Mouse (Mus musculus): ENCODE measurements around the gene Gm49384.

The Gm49384 gene

GRCm38 (mm10) chr12:69207396-69207795 lies 3.3 kb upstream of the Gm49384 start:
- no peak for DNase-seq (ENCODE audit: low spot score in 2 of 2)

- DNase-seq (ENCODE audit: low spot score in 2 of 2), result no peak
Measured at GRCm38 (mm10) chr12:69198985-69199384, 5.1 kb downstream of the Gm49384 start.

DNA sequence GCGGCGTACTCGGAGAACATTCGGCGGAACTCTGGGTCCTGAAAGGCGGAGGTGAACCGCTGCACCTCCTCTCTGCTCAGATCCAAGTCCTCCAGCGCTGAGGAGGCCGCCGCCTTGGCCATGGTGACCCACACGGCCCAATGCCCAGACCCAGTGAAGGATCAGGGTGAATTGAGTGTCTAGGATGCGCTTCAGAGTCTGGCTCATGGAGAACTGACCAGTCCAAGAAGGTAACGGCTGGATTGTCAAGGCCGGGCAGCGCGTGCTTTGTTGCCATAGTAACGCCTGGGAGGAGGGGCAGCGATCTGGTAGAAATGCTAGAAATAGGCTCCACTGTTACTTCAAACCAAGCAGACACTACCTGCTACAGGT lies 5.9 kb downstream of the Gm49384 start, which contains the start of gene Dnaaf2:
Dnaaf2 (minus strand) TSS at position 266 of the 372 bp plus-strand sequence.
- peak; percentile 78 to 80 for DNase-seq (ENCODE audit: low spot score in 2 of 2)

DNA sequence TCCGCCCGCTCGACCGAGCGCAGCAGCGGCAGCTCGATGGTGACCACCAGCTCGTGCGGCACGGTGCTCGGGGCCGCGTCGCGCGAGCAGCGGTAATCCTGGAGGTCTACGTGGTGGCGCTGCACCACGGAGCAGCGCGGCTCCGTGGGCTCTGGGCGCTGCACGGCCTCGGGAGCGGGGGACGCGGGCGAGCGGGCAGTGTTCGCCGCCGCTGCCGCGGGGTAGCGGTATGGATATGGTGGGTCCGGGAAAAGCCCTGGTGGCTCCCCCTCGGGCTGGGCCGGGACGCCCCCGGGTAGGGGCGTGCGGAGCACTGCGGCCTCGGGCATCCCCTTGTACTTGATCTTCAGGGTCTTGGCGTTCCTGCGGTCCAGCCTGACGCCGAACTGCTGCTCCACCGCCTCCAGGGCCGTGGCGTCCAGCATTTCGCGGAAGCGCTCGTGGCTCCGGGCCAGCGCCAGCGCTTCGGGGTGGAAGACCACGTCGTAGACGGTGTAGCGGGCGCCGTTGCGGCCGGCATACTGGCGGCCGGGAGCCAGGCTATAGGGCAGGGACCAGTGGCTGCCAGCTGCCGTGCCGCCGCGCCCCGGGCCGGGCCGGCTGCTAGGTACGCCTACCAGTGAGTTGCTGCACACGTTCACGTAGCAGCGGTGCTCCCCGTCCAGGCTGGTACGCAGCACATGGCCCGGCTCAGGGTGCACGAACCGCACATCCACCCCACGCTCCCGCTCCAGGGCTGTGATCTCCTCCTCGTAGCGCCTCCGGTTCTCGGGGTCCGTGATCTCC lies 6.5 kb downstream of the Gm49384 start:
- peak; percentile 67 to 74 for DNase-seq (ENCODE audit: low spot score in 2 of 2)

DNA sequence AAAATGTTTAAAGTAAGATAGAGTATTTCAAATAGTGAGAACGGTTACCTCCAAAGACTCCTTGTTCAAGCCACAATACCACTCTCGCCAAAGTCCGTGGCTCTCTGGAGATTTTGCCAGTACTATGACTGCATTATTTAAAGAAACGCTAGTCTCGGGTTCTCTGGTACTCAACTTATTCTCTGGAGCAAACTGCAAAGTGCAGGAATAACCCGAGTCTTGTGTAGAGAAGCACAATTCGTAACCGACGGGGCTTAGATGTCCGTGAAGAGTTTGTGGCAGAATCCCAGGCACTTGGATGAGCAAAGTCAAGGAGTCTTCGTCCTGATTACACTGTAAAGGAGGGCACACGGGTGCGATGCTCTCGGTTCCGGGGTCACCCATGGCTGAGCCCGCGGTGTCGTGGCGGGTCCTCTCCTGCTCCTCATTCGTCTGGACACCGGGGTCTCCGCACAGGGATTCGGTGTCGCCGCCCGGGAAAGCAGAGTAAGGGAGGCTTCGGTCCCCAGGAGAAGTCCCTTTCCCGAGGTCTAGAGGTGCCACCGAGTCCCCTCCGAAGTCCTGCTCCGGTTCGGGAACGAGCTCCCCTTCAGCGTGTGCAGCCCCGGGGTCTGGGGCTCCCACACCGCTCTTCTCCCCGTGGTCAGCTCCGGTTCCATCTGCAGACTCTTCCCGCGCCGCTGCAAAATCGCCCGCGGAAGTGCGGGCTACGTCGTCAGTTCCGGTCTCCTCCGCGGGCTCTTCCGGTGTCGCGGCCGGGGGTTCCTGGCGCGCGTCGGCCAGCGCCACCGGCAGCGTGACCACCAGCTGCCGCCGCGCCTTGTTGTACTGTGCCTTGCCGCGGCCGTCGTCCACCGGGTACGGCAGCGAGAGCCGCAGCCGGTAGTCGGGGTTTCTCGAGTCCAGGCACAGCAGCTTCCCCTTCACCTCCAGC lies 7.4 kb downstream of the Gm49384 start, which contains the start of gene Gm49383:
Gm49383 (minus strand) TSS at position 661 of the 934 bp plus-strand sequence.
- peak; percentile 73 to 76 for DNase-seq (ENCODE audit: low spot score in 2 of 2)

- no peak for DNase-seq (ENCODE audit: low spot score in 2 of 2)
Measured at GRCm38 (mm10) chr12:69192637-69193036, 11.4 kb downstream of the Gm49384 start.

DNA sequence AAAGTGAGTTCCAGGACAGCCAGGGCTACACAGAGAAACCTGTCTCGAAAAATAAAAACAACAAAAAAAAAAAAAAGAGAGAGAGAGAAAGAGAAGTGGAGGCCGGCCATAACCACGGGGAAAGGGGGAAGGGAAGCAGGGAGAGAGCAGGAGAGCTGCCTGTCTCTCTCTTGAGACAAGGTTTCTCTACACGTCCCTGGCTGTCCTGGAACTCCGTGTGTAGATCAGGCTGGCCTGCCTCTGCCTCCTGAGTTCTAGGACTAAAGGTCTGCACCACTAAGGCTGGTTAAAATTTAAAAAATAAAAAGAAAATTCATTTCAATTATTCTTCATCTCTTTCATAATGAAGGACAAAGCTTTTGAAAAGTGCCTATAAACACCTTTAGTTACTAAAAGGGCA lies 12.7 kb downstream of the Gm49384 start:
- no peak for DNase-seq (ENCODE audit: low spot score in 2 of 2)

DNA sequence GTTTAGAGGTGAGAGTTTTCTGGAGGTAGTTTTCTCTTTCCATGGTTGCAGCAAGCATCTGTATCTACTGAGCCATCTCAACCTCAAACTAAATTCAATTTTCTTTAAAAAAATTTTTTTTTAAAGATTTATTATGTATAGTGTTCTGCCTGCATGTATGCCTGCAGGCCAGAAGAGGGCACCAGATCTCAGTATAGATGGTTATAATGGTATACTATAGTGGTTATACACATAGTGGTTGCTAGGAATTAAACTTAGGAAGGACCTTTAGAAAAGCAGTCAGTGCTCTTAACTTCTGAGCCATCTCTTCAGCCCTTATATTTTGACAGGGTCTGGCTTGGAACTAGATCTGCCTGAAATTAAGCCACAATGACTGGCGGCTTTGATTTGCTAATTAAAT lies 13.5 kb downstream of the Gm49384 start:
- DNase-seq (ENCODE audit: low spot score in 2 of 2), result peak in 1 of 2 experiments; percentile 45

DNA sequence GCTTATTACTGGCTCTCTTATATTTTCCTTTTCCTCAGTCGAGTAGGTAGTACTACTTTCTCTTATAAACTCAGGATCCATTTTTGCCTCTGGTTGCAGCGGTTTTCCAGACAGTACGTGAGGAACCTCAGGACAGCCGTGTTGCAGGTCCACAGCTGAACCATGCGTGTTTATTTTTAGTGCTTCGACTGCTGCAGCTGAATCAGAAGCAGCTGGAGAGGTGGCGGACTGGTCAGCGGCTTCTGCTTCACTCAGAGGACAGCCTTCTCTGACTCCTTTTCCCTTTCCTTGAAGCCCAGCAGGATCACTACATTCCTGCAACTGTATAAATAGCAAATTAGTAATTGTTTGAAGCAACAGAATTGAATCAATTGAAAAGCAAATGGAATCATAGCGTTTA lies 14.0 kb downstream of the Gm49384 start:
- DNase-seq (ENCODE audit: low spot score in 2 of 2), result no peak

GRCm38 (mm10) chr12:69186811-69187471 lies 17.1 kb downstream of the Gm49384 start:
- DNase-seq (ENCODE audit: low spot score in 2 of 2), result no peak

GRCm38 (mm10) chr12:69185371-69185770 lies 18.7 kb downstream of the Gm49384 start:
- DNase-seq (ENCODE audit: low spot score in 2 of 2), result no peak

DNA sequence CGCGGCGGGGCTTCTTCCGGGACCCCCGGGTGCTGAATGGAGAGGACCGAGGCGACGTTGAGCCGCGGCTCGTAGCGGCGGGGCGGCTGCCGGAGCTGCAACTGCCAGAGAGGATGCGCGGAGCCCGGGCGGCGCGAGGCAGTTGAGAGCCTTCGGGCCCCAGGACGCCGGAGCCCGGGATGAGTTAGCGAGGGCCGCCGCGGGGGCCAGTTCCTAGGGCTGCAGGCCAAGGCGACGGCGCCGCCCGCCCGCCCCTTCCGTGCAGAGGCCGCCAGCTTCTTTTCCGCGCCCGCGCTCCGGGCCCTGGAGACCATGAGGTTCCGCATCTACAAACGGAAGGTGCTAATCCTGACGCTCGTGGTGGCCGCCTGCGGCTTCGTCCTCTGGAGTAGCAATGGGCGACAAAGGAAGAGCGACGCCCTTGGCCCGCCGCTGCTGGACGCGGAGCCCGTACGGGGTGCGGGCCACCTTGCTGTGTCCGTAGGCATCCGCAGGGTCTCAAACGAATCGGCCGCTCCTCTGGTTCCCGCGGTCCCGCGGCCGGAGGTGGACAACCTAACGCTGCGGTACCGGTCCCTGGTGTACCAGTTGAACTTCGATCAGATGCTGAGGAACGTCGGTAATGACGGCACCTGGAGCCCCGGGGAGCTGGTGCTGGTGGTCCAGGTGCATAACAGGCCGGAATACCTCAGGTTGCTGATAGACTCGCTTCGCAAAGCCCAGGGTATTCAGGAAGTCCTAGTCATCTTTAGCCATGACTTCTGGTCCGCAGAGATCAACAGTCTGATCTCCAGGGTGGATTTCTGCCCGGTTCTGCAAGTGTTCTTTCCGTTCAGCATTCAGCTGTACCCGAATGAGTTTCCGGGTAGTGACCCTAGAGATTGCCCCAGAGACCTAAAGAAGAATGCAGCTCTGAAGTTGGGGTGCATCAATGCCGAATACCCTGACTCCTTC lies 19.4 kb downstream of the Gm49384 start:
- peak; percentile 75 to 76 for DNase-seq (ENCODE audit: low spot score in 2 of 2)

- DNase-seq (ENCODE audit: low spot score in 2 of 2), result peak; percentile 98 to 100
Measured at GRCm38 (mm10) chr12:69183583-69184308, 20.3 kb downstream of the Gm49384 start, which contains the start of the genes Rpl36al and Mgat2. Gene Rpl36al (minus strand): TSS chr12:69184083. Gene Mgat2 (plus strand): TSS chr12:69184157.

DNA sequence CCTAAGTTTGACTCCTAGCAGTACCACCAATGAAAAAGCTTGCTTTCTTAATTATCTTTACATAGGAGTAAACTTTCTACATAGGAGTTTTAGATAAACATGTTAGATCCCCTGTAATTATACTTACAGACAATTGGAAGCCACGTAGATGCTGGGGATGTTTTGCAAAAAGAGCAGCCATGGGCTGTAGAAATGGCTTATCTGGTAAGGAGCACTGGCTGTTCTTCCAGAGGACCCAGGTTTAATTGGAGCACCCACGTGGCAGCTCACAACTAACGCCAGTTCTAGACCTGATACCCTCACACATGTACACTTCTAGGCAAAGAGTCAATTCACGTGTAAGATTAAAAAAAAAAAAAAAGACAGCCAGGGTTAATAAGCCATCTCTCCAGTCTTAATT lies 22.3 kb downstream of the Gm49384 start:
- DNase-seq (ENCODE audit: low spot score in 2 of 2), result no peak

- DNase-seq (ENCODE audit: low spot score in 2 of 2), result no peak
Measured at GRCm38 (mm10) chr12:69179371-69179770, 24.7 kb downstream of the Gm49384 start.

- DNase-seq (ENCODE audit: low spot score in 2 of 2), result no peak
Measured at GRCm38 (mm10) chr12:69177526-69177925, 26.5 kb downstream of the Gm49384 start.

DNA sequence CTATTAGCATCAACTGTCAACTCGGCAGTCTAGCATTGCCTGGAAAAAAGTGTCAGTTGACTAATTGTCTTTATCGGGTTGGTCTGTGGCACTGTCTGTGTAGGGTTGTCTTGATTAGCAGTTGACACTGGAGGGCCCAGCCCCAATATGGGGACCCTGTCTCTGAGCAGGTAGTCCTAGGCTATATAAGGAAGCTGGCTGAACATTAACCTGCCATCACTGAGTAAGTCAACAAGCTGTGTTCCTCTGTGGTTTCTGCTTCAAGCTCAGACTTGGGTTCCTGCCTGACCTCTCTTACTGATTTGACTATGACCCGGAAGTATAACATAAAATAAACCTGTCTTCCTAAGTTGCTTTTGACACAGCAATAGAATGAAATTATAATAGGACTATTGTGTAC lies 28.1 kb downstream of the Gm49384 start:
- DNase-seq (ENCODE audit: low spot score in 2 of 2), result no peak

DNA sequence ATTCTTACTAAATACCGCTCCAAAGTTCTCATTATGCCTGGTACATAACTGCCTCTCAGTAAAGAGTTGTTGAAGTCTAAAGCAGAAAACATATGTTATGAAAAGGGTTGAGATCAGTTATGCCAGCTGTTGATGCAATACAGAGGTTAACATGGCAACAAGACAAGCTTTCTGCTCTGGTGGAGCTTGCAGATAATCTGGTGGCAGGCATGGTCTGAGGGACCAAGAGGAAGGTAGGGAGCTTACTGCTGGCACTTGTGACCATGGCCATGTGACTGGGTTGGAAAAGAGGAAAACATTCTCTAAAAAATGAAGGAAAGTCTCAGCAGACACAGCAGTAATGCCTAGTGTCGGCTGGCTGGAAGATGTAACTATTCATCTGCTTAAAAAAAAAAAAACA lies 32.8 kb downstream of the Gm49384 start:
- no peak for DNase-seq (ENCODE audit: low spot score in 2 of 2)

GRCm38 (mm10) chr12:69168461-69169106 lies 35.5 kb downstream of the Gm49384 start, which contains the start of gene Lrr1:
Gene Lrr1 (plus strand): TSS chr12:69168814.
- peak; percentile 92 to 97 for DNase-seq (ENCODE audit: low spot score in 2 of 2)
